Mouse (Mus musculus) right cerebral cortex, adult 2 months (tissue): ENCODE results near the gene Pold1.

ENCODE experiments used
- DNase-seq, 2 experiments: peaks; one replicate each; pipeline ENCODE4 v3.0.0; 2021 to 2022; ENCODE audit warnings: low spot score in 2 of 2

Pold1 gene

GRCm38 (mm10) chr7:44546274-44546673, 2.4 kb downstream of the Pold1 start:
- DNase-seq, result no peak

- no peak for DNase-seq
Measured at GRCm38 (mm10) chr7:44543071-44543470, 5.6 kb downstream of the Pold1 start.

- no peak for DNase-seq
Measured at GRCm38 (mm10) chr7:44542555-44542954, 6.1 kb downstream of the Pold1 start.

- no peak for DNase-seq
Measured at GRCm38 (mm10) chr7:44538756-44539624, 9.7 kb downstream of the Pold1 start.

- no peak for DNase-seq
Measured at GRCm38 (mm10) chr7:44537496-44537895, 11.2 kb downstream of the Pold1 start.

- DNase-seq, result no peak
Measured at GRCm38 (mm10) chr7:44537009-44537408, 11.6 kb downstream of the Pold1 start.

- peak; percentile 36 to 47 for DNase-seq
Measured at GRCm38 (mm10) chr7:44536590-44536968, 12.1 kb downstream of the Pold1 start.

GRCm38 (mm10) chr7:44535657-44536589, 12.7 kb downstream of the Pold1 start:
- DNase-seq, result no peak

GRCm38 (mm10) chr7:44534656-44535441, 13.8 kb downstream of the Pold1 start:
- DNase-seq, result no peak

- no peak for DNase-seq
Measured at GRCm38 (mm10) chr7:44534242-44534641, 14.4 kb downstream of the Pold1 start.

GRCm38 (mm10) chr7:44533746-44534045, 15.0 kb downstream of the Pold1 start:
- no peak for DNase-seq

- DNase-seq, result no peak
Measured at GRCm38 (mm10) chr7:44532918-44533745, 15.5 kb downstream of the Pold1 start.

- DNase-seq, result no peak
Measured at GRCm38 (mm10) chr7:44531946-44532732, 16.5 kb downstream of the Pold1 start, which contains the start of gene Spib. Gene Spib, minus strand, starts transcription at chr7:44532071.

- DNase-seq, result no peak
Measured at GRCm38 (mm10) chr7:44531207-44531606, 17.4 kb downstream of the Pold1 start.

- no peak for DNase-seq
Measured at GRCm38 (mm10) chr7:44530507-44530906, 18.1 kb downstream of the Pold1 start.

- DNase-seq, result no peak
Measured at GRCm38 (mm10) chr7:44529518-44529917, 19.1 kb downstream of the Pold1 start.

GRCm38 (mm10) chr7:44527483-44528398, 20.9 kb downstream of the Pold1 start:
- DNase-seq, result peak; percentile 73 to 79

GRCm38 (mm10) chr7:44526414-44527154, 22.1 kb downstream of the Pold1 start:
- no peak for DNase-seq
